Mouse (Mus musculus) forebrain, embryonic 14.5 days (tissue): ENCODE data around the gene Gm2a. TPM values are rescaled to one million over a fixed set of nuclear protein-coding genes. Genes with fewer than 3 reads are reported as not detected.
A peak's percentile ranks its signal among the peaks of the same experiment; 100 is the strongest.

Experiments
- ATAC-seq: fragments of 200-750 bp; cut with Nextera tagmentation; 2 replicates; pipeline ENCODE4 v1.8.0; 2017; ENCODE audit warnings: mild to moderate bottlenecking, moderate library complexity
- DNase-seq: peaks from one replicate; pipeline ENCODE4 v3.0.0-alpha.2; 2015; ENCODE audit warnings: low spot score
- H3K27ac ChIP-seq: fragments of 300-500 bp; sonication (generic); 2 replicates; pipeline ENCODE4 v1.5.1; 2014; ENCODE audit warnings: low read depth, mild to moderate bottlenecking, control low read depth, low read length, moderate library complexity
- H3K27me3 ChIP-seq: fragments of 300-500 bp; sonication (generic); replicated peaks from 2 replicates; pipeline ENCODE4 v1.6.1; 2014; ENCODE audit warnings: low read length, control low read depth, mixed read lengths; ENCODE audit not compliant: control insufficient read depth, insufficient read depth
- H3K36me3 ChIP-seq: fragments of 300-500 bp; sonication (generic); 2 replicates; pipeline ENCODE4 v1.6.1; 2014; ENCODE audit warnings: low read length, control low read depth; ENCODE audit not compliant: control insufficient read depth, insufficient read depth
- H3K4me1 ChIP-seq: fragments of 300-500 bp; sonication (generic); 2 replicates; pipeline ENCODE4 v1.6.1; 2014; ENCODE audit warnings: antibody characterized with exemption, low read length, control low read depth; ENCODE audit not compliant: control insufficient read depth, insufficient read depth
- H3K4me2 ChIP-seq: fragments of 300-500 bp; sonication (generic); 2 replicates; pipeline ENCODE4 v1.6.1; 2014; ENCODE audit warnings: mild to moderate bottlenecking, control low read depth, low read length
- H3K4me3 ChIP-seq: fragments of 300-500 bp; sonication (generic); 2 replicates; pipeline ENCODE4 v1.5.1; 2014; ENCODE audit warnings: low read depth, low read length, control low read depth
- H3K9ac ChIP-seq: fragments of 300-500 bp; sonication (generic); 2 replicates; pipeline ENCODE4 v1.6.1; 2014; ENCODE audit warnings: mild to moderate bottlenecking, low read length, control low read depth, moderate library complexity
- H3K9me3 ChIP-seq: fragments of 300-500 bp; sonication (generic); replicated peaks from 2 replicates; pipeline ENCODE4 v1.6.1; 2016; ENCODE audit warnings: low read length, control low read depth, mixed read lengths; ENCODE audit not compliant: control insufficient read depth
- WGBS: fragments of 180-500 bp; shearing (Covaris S2); extraction: QIAGEN DNeasy Blood & Tissue Kit; methylation state at CpG from one replicate; pipeline ENCODE4 v1.1.7; 2014; 5-methylcytosine and 5-hydroxymethylcytosine counted together
- polyA plus RNA-seq: library from polyadenylated mRNA; unstranded; fragments of >200 nt; fragmentation: Nextera tagmentation; extraction: Ambion mirVana; gene quantifications from 2 replicates; pipeline ENCODE4 v1.2.1, GENCODE M21; 2014

The Gm2a gene
- polyA plus RNA-seq: 22.5 and 22.8 TPM in 2 replicates

DNA sequence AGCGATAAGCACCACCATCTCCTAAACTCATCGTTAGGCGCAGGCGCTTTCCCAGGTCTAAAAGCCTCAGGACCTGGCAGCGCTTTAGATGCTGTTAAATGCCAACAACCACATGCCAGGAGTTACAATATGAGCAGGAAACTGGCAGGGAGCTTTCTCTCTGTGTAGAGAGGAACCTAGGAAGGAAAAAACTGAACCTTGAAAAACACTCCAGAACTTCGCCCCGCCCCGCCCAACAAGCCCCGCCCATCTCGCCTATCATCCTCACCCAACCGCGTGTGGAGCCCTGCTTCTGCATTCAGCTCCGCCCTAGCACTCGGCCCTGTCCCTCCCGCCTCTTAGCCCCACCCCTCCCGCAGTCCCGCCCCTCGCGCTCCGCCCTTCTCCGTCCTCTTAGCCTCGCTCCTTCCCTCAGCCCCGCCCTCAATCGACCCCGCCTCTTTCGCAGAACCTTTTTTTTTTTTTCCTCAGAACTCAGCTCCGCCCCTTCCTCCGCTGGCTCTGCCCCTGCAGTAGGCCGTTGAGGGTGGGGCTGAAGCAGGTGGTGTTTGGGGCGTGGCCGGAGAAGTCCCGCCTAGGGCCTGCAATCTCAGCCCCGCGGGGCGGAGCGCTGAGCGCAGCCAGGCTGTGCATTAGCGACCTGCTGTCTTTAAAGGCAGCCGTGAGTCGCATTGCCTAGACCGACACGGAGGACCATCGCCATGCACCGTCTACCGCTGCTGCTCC is at the start of gene Gm2a:
Gene Gm2a (plus strand): TSS at position 653 of the 726 bp plus-strand sequence.
- Histone ChIP-seq H3K27ac (peak within 1 kb of the TSS; percentile 54; the same call in 1 of the 2 replicates), H3K4me1 (peaks cover 3% of the 10 kb centered on the region; the same call in 1 of the 2 replicates), H3K9me3 (no peaks in the 10 kb centered on the region), H3K36me3 (no peaks in the 10 kb centered on the region), H3K9ac (peak within 1 kb of the TSS; percentile 75), H3K4me2 (peak within 1 kb of the TSS; percentile 72), H3K27me3 (0 out of 2 replicates have a peak, but pooled peaks cover 3% of the 10 kb centered on the region), H3K4me3 (peak within 1 kb of the TSS; percentile 51)
- WGBS: 2% methylated on average over 44 of the region's 45 CpGs
- DNase-seq: peak; percentile 97
- ATAC-seq: peak; percentile 93

DNA sequence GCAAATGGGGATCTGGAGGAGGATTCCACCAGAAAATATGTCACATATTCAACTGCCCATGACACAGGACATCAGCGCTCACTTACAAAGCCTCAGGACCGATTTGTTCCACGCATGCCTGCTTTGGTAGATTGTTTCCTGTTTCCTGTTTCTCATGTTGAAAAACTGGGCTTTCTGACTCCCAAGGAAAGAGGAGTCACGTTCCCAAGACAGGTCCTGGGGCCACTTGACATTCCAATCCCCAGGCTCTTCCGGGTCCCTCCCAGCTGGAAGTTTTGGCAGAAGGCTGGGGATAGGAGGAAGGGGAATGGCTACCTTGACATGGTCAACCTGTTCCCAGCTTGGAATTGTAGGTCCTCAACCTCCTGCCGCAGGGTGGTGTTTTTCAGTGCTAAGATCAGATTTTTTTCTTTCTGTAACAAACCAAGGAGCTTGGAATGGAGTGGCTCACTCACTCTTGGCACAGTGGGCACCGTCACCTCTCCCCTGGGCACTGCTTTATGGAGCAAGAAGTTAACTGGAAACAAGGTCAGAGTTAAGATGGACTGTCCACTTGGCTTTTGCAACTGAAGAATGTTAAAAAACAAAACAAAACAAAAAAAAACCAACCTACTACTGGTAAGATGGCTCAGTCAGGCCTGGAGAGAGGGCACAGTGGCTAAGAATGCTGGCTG is 46.9 kb upstream of the Gm2a start:
- 84% methylated on average over 7 of the region's 7 CpGs for WGBS
- H3K27ac ChIP-seq: no peak overlapping the region
- ATAC-seq: no peak

DNA sequence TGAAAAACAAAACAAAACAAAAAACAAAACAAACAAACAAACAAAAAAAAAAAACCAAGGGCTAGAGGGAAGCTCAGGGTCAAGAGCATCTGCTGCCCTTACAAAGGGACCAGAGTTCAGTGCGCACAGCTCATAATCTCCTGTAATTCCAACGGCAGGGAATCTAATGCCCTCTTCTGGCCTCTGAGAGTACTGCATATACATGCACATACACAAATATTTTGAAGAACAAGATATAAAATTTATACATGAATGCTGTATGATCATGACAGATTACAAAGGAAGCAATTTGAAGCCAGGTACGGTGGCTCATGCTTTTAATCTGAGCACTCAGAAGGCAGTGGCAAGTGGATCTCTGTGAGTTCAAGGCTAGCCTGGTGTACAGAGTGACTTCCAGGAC is 40.4 kb upstream of the Gm2a start:
- Histone ChIP-seq H3K36me3 (no peaks in the 10 kb centered on the region), H3K4me2 (no peak overlapping the region), H3K4me3 (no peak overlapping the region), H3K9me3 (no peaks in the 10 kb centered on the region), H3K27me3 (no peaks in the 10 kb centered on the region), H3K4me1 (no peaks in the 10 kb centered on the region), H3K9ac (no peak overlapping the region), H3K27ac (no peak overlapping the region)
- WGBS: 85% methylated on average over 3 of the region's 3 CpGs
- no peak for DNase-seq
- no peak for ATAC-seq

More for the DNA sequence above, 46.9 kb upstream of the Gm2a start:
- no peak for DNase-seq
- Histone ChIP-seq H3K9me3 (no peaks in the 10 kb centered on the region), H3K4me3 (no peak overlapping the region), H3K36me3 (no peaks in the 10 kb centered on the region), H3K4me1 (no peaks in the 10 kb centered on the region), H3K4me2 (no peak overlapping the region), H3K9ac (no peak overlapping the region), H3K27me3 (no peaks in the 10 kb centered on the region)

DNA sequence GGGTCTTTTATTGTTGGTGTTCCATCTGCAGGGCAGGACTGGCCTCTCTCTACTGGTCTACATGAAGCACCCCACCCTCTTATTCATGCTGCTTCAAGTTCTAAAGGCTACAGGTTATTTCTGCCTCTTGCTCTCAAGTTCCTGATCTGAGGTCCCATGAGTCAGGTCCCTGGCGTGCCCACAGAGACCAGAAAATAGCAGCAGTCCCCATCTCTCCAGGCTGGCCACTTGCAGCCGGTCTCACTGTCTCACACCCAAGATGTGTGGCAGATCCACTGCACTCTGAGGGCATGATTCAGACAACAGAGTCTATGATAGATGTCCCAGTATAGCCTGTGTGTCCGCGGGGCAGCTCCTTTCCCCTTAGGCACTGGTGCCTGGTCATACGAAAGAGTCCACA is 37.1 kb upstream of the Gm2a start:
- WGBS: 89% methylated on average over 5 of the region's 5 CpGs
- Histone ChIP-seq H3K4me2 (no peak overlapping the region), H3K4me1 (no peaks in the 10 kb centered on the region), H3K36me3 (no peaks in the 10 kb centered on the region), H3K27me3 (no peaks in the 10 kb centered on the region), H3K9me3 (no peaks in the 10 kb centered on the region), H3K27ac (no peak overlapping the region), H3K9ac (no peak overlapping the region), H3K4me3 (no peak overlapping the region)
- DNase-seq (no peak), ATAC-seq (no peak)

DNA sequence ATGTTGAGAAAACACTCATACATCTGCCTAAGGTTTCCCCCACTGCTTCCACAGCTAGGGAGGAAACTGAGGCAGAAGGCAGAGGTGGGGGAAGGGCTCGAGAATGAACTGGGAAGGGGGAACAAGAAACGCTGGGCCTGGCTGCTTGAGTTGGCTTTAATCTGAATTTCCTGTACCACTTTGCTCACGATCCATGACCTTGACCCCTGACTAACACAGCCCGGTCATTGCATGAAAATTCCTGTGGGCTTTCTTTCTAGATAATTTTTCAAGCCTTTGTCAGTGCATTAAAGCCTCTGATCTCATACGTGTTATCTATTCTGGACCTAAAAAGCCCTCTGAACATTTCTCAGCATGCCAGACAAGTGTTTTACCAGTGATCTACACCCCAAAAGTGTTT is 35.1 kb upstream of the Gm2a start:
- no peaks in the 10 kb centered on the region for H3K4me1 ChIP-seq
- no peak overlapping the region for H3K27ac ChIP-seq
- H3K27me3 ChIP-seq: no peaks in the 10 kb centered on the region
- ATAC-seq (no peak), DNase-seq (no peak)
- no peak overlapping the region for H3K4me3 ChIP-seq
- WGBS: 83% methylated on average over 5 of the region's 5 CpGs
- H3K9me3 ChIP-seq: no peaks in the 10 kb centered on the region
- no peaks in the 10 kb centered on the region for H3K36me3 ChIP-seq
- no peak overlapping the region for H3K4me2 ChIP-seq
- H3K9ac ChIP-seq: no peak overlapping the region

DNA sequence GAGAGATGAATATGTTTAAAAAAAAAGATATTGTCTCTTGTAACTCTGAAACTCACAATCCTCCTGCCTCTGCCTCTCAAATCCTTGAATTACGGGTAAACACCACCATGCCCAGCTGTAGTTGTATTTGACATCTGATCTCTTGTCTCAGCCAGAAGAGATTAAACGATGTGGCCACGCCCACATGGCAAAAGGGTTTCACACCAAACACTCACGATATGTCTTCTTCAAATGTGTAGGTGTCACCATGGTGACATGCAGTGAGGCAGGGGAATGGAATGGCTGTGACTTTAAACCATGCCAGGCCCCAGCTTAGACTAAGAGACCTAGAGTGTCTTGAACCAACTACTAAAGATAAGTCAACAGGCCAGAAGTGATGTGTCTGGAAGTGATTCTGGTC is 31.0 kb upstream of the Gm2a start:
- Histone ChIP-seq H3K36me3 (no peaks in the 10 kb centered on the region), H3K4me3 (no peak overlapping the region), H3K9me3 (no peaks in the 10 kb centered on the region), H3K27me3 (no peaks in the 10 kb centered on the region), H3K9ac (no peak overlapping the region), H3K27ac (no peak overlapping the region), H3K4me2 (no peak overlapping the region), H3K4me1 (no peaks in the 10 kb centered on the region; the same call in 1 of the 2 replicates)
- whole genome bisulfite sequencing: 54% methylated on average over 4 of the region's 4 CpGs
- ATAC-seq (no peak), DNase-seq (no peak)

DNA sequence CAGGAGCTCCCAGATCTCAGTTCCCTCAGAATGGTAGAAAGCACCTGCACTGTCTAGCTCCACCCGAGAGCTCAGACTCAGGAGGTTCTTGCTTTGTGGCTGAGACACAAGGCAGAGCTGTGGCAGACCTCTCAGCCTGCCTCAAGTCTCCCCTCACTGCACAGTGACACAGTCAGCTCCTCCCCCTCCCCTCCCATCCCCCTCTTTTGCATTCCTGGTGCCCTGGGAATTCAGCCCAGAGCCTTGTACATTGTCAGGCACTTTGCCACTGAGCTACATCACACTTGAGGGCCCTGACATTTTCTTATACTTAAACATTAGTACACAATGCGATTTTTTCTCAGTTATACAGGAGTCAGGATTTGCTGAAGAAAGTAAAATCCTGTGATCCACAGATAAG is 28.9 kb upstream of the Gm2a start:
- 36% methylated on average over 2 of the region's 2 CpGs for WGBS
- H3K36me3 ChIP-seq: no peaks in the 10 kb centered on the region
- no peaks in the 10 kb centered on the region; the same call in 1 of the 2 replicates for H3K4me1 ChIP-seq
- H3K27me3 ChIP-seq: no peaks in the 10 kb centered on the region
- H3K9ac ChIP-seq: no peak overlapping the region
- no peak overlapping the region for H3K4me2 ChIP-seq
- H3K27ac ChIP-seq: no peak overlapping the region
- H3K4me3 ChIP-seq: no peak overlapping the region
- DNase-seq: peak; percentile 73
- H3K9me3 ChIP-seq: no peaks in the 10 kb centered on the region
- 0 out of 2 replicates have a peak, but pooled peaks have one; percentile 23 for ATAC-seq

DNA sequence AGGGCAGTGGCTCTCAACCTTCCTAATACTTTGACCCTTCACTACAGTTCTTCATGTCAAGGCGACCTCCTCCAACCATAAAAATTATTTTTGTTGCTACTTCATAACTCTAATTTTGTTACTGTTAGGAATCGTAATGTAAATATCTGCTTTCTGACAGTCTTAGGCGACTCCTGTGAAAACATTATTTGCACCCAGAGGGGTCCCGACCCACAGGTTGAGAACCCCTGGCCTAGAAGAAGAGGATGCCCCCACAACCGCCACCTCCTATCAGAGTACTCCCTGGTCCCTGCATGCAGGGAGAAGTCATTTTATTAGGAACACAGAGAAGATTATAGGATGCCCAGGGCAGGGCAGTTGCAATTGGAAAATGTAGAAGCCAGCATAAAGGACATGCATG is 26.6 kb upstream of the Gm2a start:
- no peak overlapping the region for H3K27ac ChIP-seq
- no peaks in the 10 kb centered on the region for H3K36me3 ChIP-seq
- no peak for DNase-seq
- 92% methylated on average over 5 of the region's 5 CpGs for WGBS
- H3K9me3 ChIP-seq: no peaks in the 10 kb centered on the region
- H3K4me2 ChIP-seq: no peak overlapping the region
- H3K4me3 ChIP-seq: no peak overlapping the region
- ATAC-seq: no peak
- H3K4me1 ChIP-seq: no peaks in the 10 kb centered on the region; the same call in 1 of the 2 replicates
- H3K9ac ChIP-seq: no peak overlapping the region
- no peaks in the 10 kb centered on the region for H3K27me3 ChIP-seq

DNA sequence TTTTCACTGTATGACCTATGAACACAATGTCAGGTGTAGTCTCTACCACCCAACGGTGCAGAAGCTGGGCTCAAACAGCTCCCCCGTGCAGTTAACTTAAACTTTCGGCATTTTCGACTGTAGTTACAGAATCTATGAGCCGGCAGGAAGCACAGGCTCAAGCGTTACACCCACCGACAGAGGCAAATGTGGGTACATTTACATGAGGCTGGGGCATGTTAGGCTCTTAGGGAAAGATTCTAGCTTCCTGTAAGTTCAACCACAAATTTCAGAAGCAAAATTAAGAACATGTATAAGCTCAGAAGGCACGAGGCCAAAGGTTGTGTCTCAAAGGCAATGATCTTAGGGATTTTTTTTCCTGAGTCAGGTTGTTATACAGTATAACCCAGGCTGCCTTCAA is 25.4 kb upstream of the Gm2a start:
- DNase-seq (no peak), ATAC-seq (no peak)
- H3K9me3 ChIP-seq: no peaks in the 10 kb centered on the region
- no peaks in the 10 kb centered on the region for H3K36me3 ChIP-seq
- no peak overlapping the region for H3K27ac ChIP-seq
- H3K4me2 ChIP-seq: no peak overlapping the region
- 84% methylated on average over 8 of the region's 8 CpGs for WGBS
- no peak overlapping the region for H3K4me3 ChIP-seq
- H3K4me1 ChIP-seq: peaks cover 2% of the 10 kb centered on the region
- no peak overlapping the region for H3K9ac ChIP-seq
- no peaks in the 10 kb centered on the region for H3K27me3 ChIP-seq
